Mouse (Mus musculus): Measurements from ENCODE around the gene Pald1.

- no peak for TF ChIP-seq CTCF (IDR thresholded peaks at IDR 0.05; ENCODE audit: borderline replicate concordance, insufficient read depth, low read length)
- TF ChIP-seq POLR2A (IDR thresholded peaks at IDR 0.05; ENCODE audit: low read depth, low read length): no peak
Measured at GRCm38 (mm10) chr10:61416561-61416960, 33.2 kb upstream of the Pald1 start.
